9 mouse cellular contexts compared by ENCODE assay signal in the genomic region with DNA sequence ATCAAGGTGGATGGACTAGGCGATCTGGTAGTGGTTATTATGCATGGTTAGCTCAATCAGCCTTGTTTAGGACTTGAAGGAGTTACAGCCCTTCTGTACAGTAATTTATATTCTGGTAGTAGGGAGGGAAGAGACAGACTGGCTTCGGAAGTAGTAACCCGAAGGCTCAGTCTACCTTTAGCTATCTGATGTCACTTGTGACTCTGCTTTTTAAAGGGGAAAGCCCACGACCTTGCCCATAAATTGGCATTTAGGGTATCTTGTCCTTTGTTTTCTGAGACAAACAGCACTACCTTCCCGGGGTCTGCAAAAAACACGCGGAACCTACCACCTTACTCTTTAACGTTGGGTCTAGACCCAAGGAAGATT. TPM values are rescaled to one million over a fixed set of nuclear protein-coding genes. Genes with fewer than 3 reads are reported as not detected.
DNase-seq lines count a peak whose midpoint lies in the region; ATAC-seq and TF ChIP-seq lines count a peak whose summit lies in the region.
"Had no signal": no experiment of that assay in that cellular context is flagged by ENCODE, and none has a peak within 500 bp of the region (broad histone marks: within the 10 kb centered on the region; RNA-seq: fewer than 3 reads in every experiment).

No protein-coding gene starts in this region.

- WGBS in forebrain, embryonic 16.5 days = 5% methylated on average over 8 of the region's 8 CpGs
- under 1% methylated on average over 8 of the region's 8 CpGs for WGBS in macrophage (ENCODE audit: missing documents)

- peak overlapping the region; percentile 71 for H3K4me2 ChIP-seq in forebrain, embryonic 16.5 days (ENCODE audit: low read length)

- intact Hi-C loops in gastrocnemius, adult 2 months (cut with DNase I) = loop anchor here (2.0 kb wide), 1 partner anchor 17 kb away; the partner anchor contains the start of gene Oxsr1

- H3K9ac ChIP-seq in forebrain, embryonic 16.5 days (replicated peaks; ENCODE audit: low read depth, low read length) = peak overlapping the region; percentile 50; the same call in 1 of the 2 replicates

- no peak for TF ChIP-seq CTCF in gastrocnemius, adult 2 months (IDR thresholded peaks at IDR 0.05)

- peaks cover 10% of the 10 kb centered on the region for H3K36me3 ChIP-seq in forebrain, embryonic 16.5 days (ENCODE audit: control insufficient read depth, insufficient read depth)
- peaks cover 35% of the 10 kb centered on the region; the same call in 1 of the 2 replicates for H3K36me3 ChIP-seq in macrophage (ENCODE audit: inconsistent target)

- H3K9me3 ChIP-seq in forebrain, embryonic 16.5 days (ENCODE audit: control insufficient read depth, low read length) = no peaks in the 10 kb centered on the region

- H3K79me2 ChIP-seq in macrophage (ENCODE audit: inconsistent target) = peaks cover 52% of the 10 kb centered on the region

- peaks cover 27% of the 10 kb centered on the region for H3K4me1 ChIP-seq in forebrain, embryonic 16.5 days (replicated peaks; ENCODE audit: control insufficient read depth, insufficient read depth, low read length)

- peak; percentile 0 for ATAC-seq in CD4-positive, CD25-positive, alpha-beta regulatory T cell, adult 4 months
- no peak for ATAC-seq in forebrain, embryonic 16.5 days

- H3K4me3 ChIP-seq in gastrocnemius, adult 2 months = peak overlapping the region; percentile 84
- peak overlapping the region; percentile 78 for H3K4me3 ChIP-seq in forebrain, embryonic 16.5 days (replicated peaks; ENCODE audit: low read length)
- peak overlapping the region; percentile 77 for H3K4me3 ChIP-seq in macrophage (ENCODE audit: inconsistent target)

- no peak for DNase-seq in gastrocnemius, adult 2 months
- no peak for DNase-seq in gastrocnemius, postnatal 10 days
- DNase-seq in adrenal gland, adult 2 months = no peak
- no peak for DNase-seq in thymus, postnatal 10 days (ENCODE audit: low spot score in 2 of 2)
- DNase-seq in cerebellum, postnatal 10 days = no peak

- H3K27ac ChIP-seq in gastrocnemius, adult 2 months = peak overlapping the region; percentile 99
- H3K27ac ChIP-seq in forebrain, embryonic 16.5 days (ENCODE audit: low read length) = no peak overlapping the region; the same call in 1 of the 2 replicates
- H3K27ac ChIP-seq in macrophage = peak overlapping the region; percentile 93

- H3K27me3 ChIP-seq in forebrain, embryonic 16.5 days (replicated peaks; ENCODE audit: control insufficient read depth, insufficient read depth, low read length) = no peaks in the 10 kb centered on the region

RNA-seq across cellular contexts. Expression of gene Acaa1a, which starts 0.7 kb away (rescaled TPM):
- total RNA-seq in gastrocnemius, adult 2 months (2021) = 10 to 100 TPM; 31.1 to 42.3 TPM
- 10 to 100 TPM; 42.0 to 44.0 TPM for total RNA-seq in gastrocnemius, postnatal 10 days (2021)
- polyA plus RNA-seq in CD4-positive, CD25-positive, alpha-beta regulatory T cell, adult 4 months (2017; shearing (Covaris generic)) = 10 to 100 TPM; 38.7 to 55.1 TPM
- 107 and 119 TPM in 2 replicates for polyA plus RNA-seq in forebrain, embryonic 16.5 days (2015; fragmentation: Nextera tagmentation; extraction: Ambion mirVana)
- 100 to 1,000 TPM in 22 of 26 experiments, 10 to 100 TPM in 4; 50.8 to 289 (median 175) TPM for total RNA-seq in macrophage (2018; cell fraction: chromatin; rRNA removed)
- 10 to 100 TPM; 44.7 to 97.3 (median 64.8) TPM for total RNA-seq in macrophage (2018; cell fraction: cytosol; rRNA removed)
- total RNA-seq in macrophage (2018; cell fraction: nucleus; rRNA removed) = 100 to 1,000 TPM in 16 of 26 experiments, 10 to 100 TPM in 10; 37.9 to 192 (median 118) TPM
- 27.8 to 102 TPM (median 60.2 TPM) in 3 replicates for polyA plus RNA-seq in macrophage (2018)
- 100 to 1,000 TPM in 1 of 2 experiments, 10 to 100 TPM in 1; 79.6 to 121 TPM for total RNA-seq in adrenal gland, adult 2 months (2021)
- 607 and 681 TPM in 2 replicates for polyA plus RNA-seq in adrenal gland, adult 2 months (2012; rRNA removed)

RNA-seq across cellular contexts. Expression of gene Myd88, which starts 1.0 kb away (rescaled TPM):
- 1 to 10 TPM; 4.3 to 5.0 TPM for total RNA-seq in gastrocnemius, adult 2 months (2021)
- total RNA-seq in gastrocnemius, postnatal 10 days (2021) = 10 to 100 TPM in 1 of 2 experiments, 1 to 10 TPM in 1; 8.7 to 10.5 TPM
- polyA plus RNA-seq in CD4-positive, CD25-positive, alpha-beta regulatory T cell, adult 4 months (2017; shearing (Covaris generic)) = 10 to 100 TPM; 63.4 to 74.5 TPM
- 4.4 and 6.2 TPM in 2 replicates for polyA plus RNA-seq in forebrain, embryonic 16.5 days (2015; fragmentation: Nextera tagmentation; extraction: Ambion mirVana)
- total RNA-seq in macrophage (2018; cell fraction: chromatin; rRNA removed) = 100 to 1,000 TPM in 4 of 26 experiments, 10 to 100 TPM in 22; 26.6 to 127 (median 65.0) TPM
- 100 to 1,000 TPM in 18 of 26 experiments, 10 to 100 TPM in 8; 74.1 to 201 (median 150) TPM for total RNA-seq in macrophage (2018; cell fraction: cytosol; rRNA removed)
- total RNA-seq in macrophage (2018; cell fraction: nucleus; rRNA removed) = 100 to 1,000 TPM in 17 of 26 experiments, 10 to 100 TPM in 9; 46.3 to 199 (median 114) TPM
- 43.1 to 84.4 TPM (median 77.6 TPM) in 3 replicates for polyA plus RNA-seq in macrophage (2018)
- 10 to 100 TPM; 26.9 to 34.5 TPM for total RNA-seq in adrenal gland, adult 2 months (2021)
- 18.5 and 19.7 TPM in 2 replicates for polyA plus RNA-seq in adrenal gland, adult 2 months (2012; rRNA removed)

RNA-seq across cellular contexts. Expression of gene Xylb, which starts 17.0 kb away (rescaled TPM):
- total RNA-seq in gastrocnemius, adult 2 months (2021) = under 1 TPM; 0.13 to 0.14 TPM
- under 1 TPM; 0.47 to 0.88 TPM for total RNA-seq in gastrocnemius, postnatal 10 days (2021)
- polyA plus RNA-seq in CD4-positive, CD25-positive, alpha-beta regulatory T cell, adult 4 months (2017; shearing (Covaris generic)) = under 1 TPM; 0.48 to 0.54 TPM
- 3.0 and 3.8 TPM in 2 replicates for polyA plus RNA-seq in forebrain, embryonic 16.5 days (2015; fragmentation: Nextera tagmentation; extraction: Ambion mirVana)
- total RNA-seq in macrophage (2018; cell fraction: chromatin; rRNA removed) = 10 to 100 TPM in 6 of 26 experiments, 1 to 10 TPM in 20; 1.8 to 18.2 (median 7.4) TPM
- total RNA-seq in macrophage (2018; cell fraction: cytosol; rRNA removed) = 1 to 10 TPM; 1.3 to 4.4 (median 2.4) TPM
- 10 to 100 TPM in 1 of 26 experiments, 1 to 10 TPM in 25; 1.1 to 14.8 (median 4.4) TPM for total RNA-seq in macrophage (2018; cell fraction: nucleus; rRNA removed)
- polyA plus RNA-seq in macrophage (2018) = 3.0 to 5.5 TPM (median 3.1 TPM) in 3 replicates
- 1 to 10 TPM; 1.5 to 1.8 TPM for total RNA-seq in adrenal gland, adult 2 months (2021)
- 1.1 and 1.2 TPM in 2 replicates for polyA plus RNA-seq in adrenal gland, adult 2 months (2012; rRNA removed)

RNA-seq across cellular contexts. Expression of gene Oxsr1, which starts 18.0 kb away (rescaled TPM):
- 10 to 100 TPM; 55.9 to 64.1 TPM for total RNA-seq in gastrocnemius, adult 2 months (2021)
- 10 to 100 TPM; 32.9 to 33.7 TPM for total RNA-seq in gastrocnemius, postnatal 10 days (2021)
- 1 to 10 TPM; 7.6 to 8.0 TPM for polyA plus RNA-seq in CD4-positive, CD25-positive, alpha-beta regulatory T cell, adult 4 months (2017; shearing (Covaris generic))
- polyA plus RNA-seq in forebrain, embryonic 16.5 days (2015; fragmentation: Nextera tagmentation; extraction: Ambion mirVana) = 13.4 and 14.6 TPM in 2 replicates
- 10 to 100 TPM; 41.0 to 96.7 (median 68.0) TPM for total RNA-seq in macrophage (2018; cell fraction: chromatin; rRNA removed)
- 10 to 100 TPM; 17.4 to 27.4 (median 23.1) TPM for total RNA-seq in macrophage (2018; cell fraction: cytosol; rRNA removed)
- 10 to 100 TPM; 35.2 to 86.1 (median 45.8) TPM for total RNA-seq in macrophage (2018; cell fraction: nucleus; rRNA removed)
- 16.4 to 22.2 TPM (median 20.9 TPM) in 3 replicates for polyA plus RNA-seq in macrophage (2018)
- 10 to 100 TPM; 32.7 to 33.1 TPM for total RNA-seq in adrenal gland, adult 2 months (2021)
- polyA plus RNA-seq in adrenal gland, adult 2 months (2012; rRNA removed) = 7.2 and 8.2 TPM in 2 replicates

RNA-seq across cellular contexts. Expression of gene Slc22a14, which starts 25.2 kb away (rescaled TPM):
- total RNA-seq in gastrocnemius, adult 2 months (2021) = not detected
- total RNA-seq in gastrocnemius, postnatal 10 days (2021) = not detected
- polyA plus RNA-seq in CD4-positive, CD25-positive, alpha-beta regulatory T cell, adult 4 months (2017; shearing (Covaris generic)) = not detected
- polyA plus RNA-seq in forebrain, embryonic 16.5 days (2015; fragmentation: Nextera tagmentation; extraction: Ambion mirVana) = not detected in 2 replicates
- not detected for total RNA-seq in macrophage (2018; cell fraction: chromatin; rRNA removed)
- total RNA-seq in macrophage (2018; cell fraction: cytosol; rRNA removed) = not detected
- total RNA-seq in macrophage (2018; cell fraction: nucleus; rRNA removed) = not detected
- polyA plus RNA-seq in macrophage (2018) = not detected in 3 replicates
- under 1 TPM in 1 of 2 experiments, not detected in 1; 0.12 TPM for total RNA-seq in adrenal gland, adult 2 months (2021)
- not detected in 2 replicates for polyA plus RNA-seq in adrenal gland, adult 2 months (2012; rRNA removed)
- total RNA-seq: common myeloid progenitor, adult 5-6 weeks had no signal
